Mouse (Mus musculus) heart, postnatal 0 days (tissue): ENCODE measurements around the gene Dab1. TPM values are rescaled to one million over a fixed set of nuclear protein-coding genes. Genes with fewer than 3 reads are reported as not detected.

ENCODE experiments used
- ATAC-seq: fragments of 200-750 bp; cut with Nextera tagmentation; 2 replicates; pipeline ENCODE4 v1.8.0; 2017; ENCODE audit warnings: low read depth, moderate number of reproducible peaks, moderate library complexity; ENCODE audit not compliant: insufficient read depth
- DNase-seq: peaks from one replicate; pipeline ENCODE4 v3.0.0-alpha.2; 2016; ENCODE audit warnings: low spot score
- H3K27ac ChIP-seq: fragments of 300-500 bp; sonication (generic); 2 replicates; pipeline ENCODE4 v1.5.1; 2014; ENCODE audit warnings: low read depth, mild to moderate bottlenecking
- H3K27me3 ChIP-seq: fragments of 300-500 bp; sonication (generic); 2 replicates; pipeline ENCODE4 v1.6.1; 2014; ENCODE audit warnings: low read length, mixed read lengths; ENCODE audit not compliant: control insufficient read depth, insufficient read depth
- H3K36me3 ChIP-seq: fragments of 300-500 bp; sonication (generic); replicated peaks from 2 replicates; pipeline ENCODE4 v1.6.1; 2014; ENCODE audit warnings: low read length, mixed read lengths; ENCODE audit not compliant: control insufficient read depth, insufficient read depth
- H3K4me1 ChIP-seq: fragments of 300-500 bp; sonication (generic); 2 replicates; pipeline ENCODE4 v1.6.1; 2014; ENCODE audit warnings: antibody characterized with exemption; ENCODE audit not compliant: control insufficient read depth, insufficient read depth
- H3K4me2 ChIP-seq: fragments of 300-500 bp; sonication (generic); 2 replicates; pipeline ENCODE4 v1.6.1; 2014; ENCODE audit warnings: low read depth, mild to moderate bottlenecking, low read length, moderate library complexity
- H3K4me3 ChIP-seq: fragments of 300-500 bp; sonication (generic); 2 replicates; pipeline ENCODE4 v1.5.1; 2014; ENCODE audit warnings: low read depth, low read length
- H3K9ac ChIP-seq: fragments of 300-500 bp; sonication (generic); replicated peaks from 2 replicates; pipeline ENCODE4 v1.6.1; 2014; ENCODE audit warnings: low read depth, low read length, mixed read lengths
- H3K9me3 ChIP-seq: fragments of 300-500 bp; sonication (generic); replicated peaks from 2 replicates; pipeline ENCODE4 v1.6.1; 2016; ENCODE audit warnings: low read length; ENCODE audit not compliant: control insufficient read depth
- CTCF ChIP-seq: IDR thresholded peaks from 2 replicates; pipeline ENCODE4 v1.5.1; 2016; ENCODE audit warnings: antibody characterized with exemption, control low read depth, low read depth
- EP300 ChIP-seq: IDR thresholded peaks from 2 replicates; pipeline ENCODE4 v1.6.1; 2016; ENCODE audit warnings: antibody characterized with exemption, low read depth
- WGBS: fragments of 180-500 bp; shearing (Covaris S2); extraction: QIAGEN DNeasy Blood & Tissue Kit; methylation state at CpG from one replicate; pipeline ENCODE4 v1.1.7; 2014; 5-methylcytosine and 5-hydroxymethylcytosine counted together
- polyA plus RNA-seq: library from polyadenylated mRNA; unstranded; fragments of >200 nt; fragmentation: Nextera tagmentation; extraction: Ambion mirVana; gene quantifications from 2 replicates; pipeline ENCODE4 v1.2.1, GENCODE M21; 2015
- total RNA-seq: library from RNA; depleted of rRNA; stranded (reverse); fragments of >200 nt; gene quantifications from 2 replicates; pipeline ENCODE4 v1.2.3, GENCODE M21; 2014; ENCODE audit warnings: low replicate concordance

Dab1 gene
- total and polyA plus RNA-seq, 2 experiments from 2014 or later: 0.27 TPM; not detected in 1

GRCm38 (mm10) chr4:104628708-104629107 lies 1009.5 kb downstream of the Dab1 start:
- WGBS: 83% methylated on average over 7 of the region's 7 CpGs
- H3K9ac ChIP-seq: no peak overlapping the region

GRCm38 (mm10) chr4:104637016-104637415 lies 1017.9 kb downstream of the Dab1 start:
- H3K4me3 ChIP-seq: no peak overlapping the region
- no peak overlapping the region for H3K4me2 ChIP-seq
- H3K4me1 ChIP-seq: no peaks in the 10 kb centered on the region
- ATAC-seq (no peak), DNase-seq (no peak)
- 81% methylated on average over 4 of the region's 4 CpGs for WGBS
- H3K9ac ChIP-seq: no peak overlapping the region
- H3K27ac ChIP-seq: no peak overlapping the region
- no peaks in the 10 kb centered on the region for H3K9me3 ChIP-seq
- H3K36me3 ChIP-seq: no peaks in the 10 kb centered on the region
- no peak for TF ChIP-seq EP300
- TF ChIP-seq CTCF: no peak
- H3K27me3 ChIP-seq: no peaks in the 10 kb centered on the region

More at GRCm38 (mm10) chr4:104628708-104629107, 1009.5 kb downstream of the Dab1 start:
- DNase-seq (no peak), ATAC-seq (no peak)
- Histone ChIP-seq H3K4me1 (no peaks in the 10 kb centered on the region), H3K27me3 (no peaks in the 10 kb centered on the region), H3K27ac (no peak overlapping the region), H3K36me3 (no peaks in the 10 kb centered on the region), H3K9me3 (no peaks in the 10 kb centered on the region), H3K4me3 (no peak overlapping the region), H3K4me2 (no peak overlapping the region)
- TF ChIP-seq EP300 (no peak), CTCF (no peak)

- no peaks in the 10 kb centered on the region for H3K9me3 ChIP-seq
- no peaks in the 10 kb centered on the region for H3K4me1 ChIP-seq
- WGBS: 89% methylated on average over 5 of the region's 5 CpGs
- H3K36me3 ChIP-seq: no peaks in the 10 kb centered on the region
- TF ChIP-seq CTCF: no peak
- TF ChIP-seq EP300: no peak
- no peak overlapping the region for H3K4me3 ChIP-seq
- H3K27ac ChIP-seq: no peak overlapping the region
- DNase-seq (no peak), ATAC-seq (no peak)
- no peaks in the 10 kb centered on the region for H3K27me3 ChIP-seq
- no peak overlapping the region for H3K9ac ChIP-seq
- H3K4me2 ChIP-seq: no peak overlapping the region
These were observed 1021.5 kb downstream of the Dab1 start for GRCm38 (mm10) chr4:104640617-104641016.

- no peak overlapping the region for H3K27ac ChIP-seq
- WGBS: 75% methylated on average over 8 of the region's 8 CpGs
- ATAC-seq: no peak
These were observed 1023.8 kb downstream of the Dab1 start for GRCm38 (mm10) chr4:104642761-104643469.

GRCm38 (mm10) chr4:104643534-104644356 lies 1024.6 kb downstream of the Dab1 start:
- no peak overlapping the region for H3K27ac ChIP-seq
- H3K4me1 ChIP-seq: no peaks in the 10 kb centered on the region
- no peak overlapping the region for H3K4me3 ChIP-seq
- H3K9me3 ChIP-seq: no peaks in the 10 kb centered on the region
- H3K27me3 ChIP-seq: no peaks in the 10 kb centered on the region
- no peak overlapping the region for H3K9ac ChIP-seq
- WGBS: 68% methylated on average over 6 of the region's 6 CpGs
- ATAC-seq (no peak), DNase-seq (no peak)
- TF ChIP-seq EP300 (no peak), CTCF (no peak)
- no peak overlapping the region for H3K4me2 ChIP-seq
- H3K36me3 ChIP-seq: no peaks in the 10 kb centered on the region

More at GRCm38 (mm10) chr4:104642761-104643469, 1023.8 kb downstream of the Dab1 start:
- Histone ChIP-seq H3K4me3 (no peak overlapping the region), H3K4me2 (no peak overlapping the region), H3K27me3 (no peaks in the 10 kb centered on the region), H3K36me3 (no peaks in the 10 kb centered on the region), H3K4me1 (no peaks in the 10 kb centered on the region), H3K9me3 (no peaks in the 10 kb centered on the region), H3K9ac (no peak overlapping the region)
- DNase-seq: no peak
- TF ChIP-seq CTCF (no peak), EP300 (no peak)
